Mouse (Mus musculus): Measurements from ENCODE around the gene Edn1. TPM values are rescaled to one million over a fixed set of nuclear protein-coding genes. Genes with fewer than 3 reads are reported as not detected.

Edn1 gene
- polyA plus RNA-seq (2014; fragmentation: Illumina TruSeq; extraction: RNeasy Lipid Tissue Mini Kit (QIAGEN cat#74804)), result 7.0 TPM

DNA sequence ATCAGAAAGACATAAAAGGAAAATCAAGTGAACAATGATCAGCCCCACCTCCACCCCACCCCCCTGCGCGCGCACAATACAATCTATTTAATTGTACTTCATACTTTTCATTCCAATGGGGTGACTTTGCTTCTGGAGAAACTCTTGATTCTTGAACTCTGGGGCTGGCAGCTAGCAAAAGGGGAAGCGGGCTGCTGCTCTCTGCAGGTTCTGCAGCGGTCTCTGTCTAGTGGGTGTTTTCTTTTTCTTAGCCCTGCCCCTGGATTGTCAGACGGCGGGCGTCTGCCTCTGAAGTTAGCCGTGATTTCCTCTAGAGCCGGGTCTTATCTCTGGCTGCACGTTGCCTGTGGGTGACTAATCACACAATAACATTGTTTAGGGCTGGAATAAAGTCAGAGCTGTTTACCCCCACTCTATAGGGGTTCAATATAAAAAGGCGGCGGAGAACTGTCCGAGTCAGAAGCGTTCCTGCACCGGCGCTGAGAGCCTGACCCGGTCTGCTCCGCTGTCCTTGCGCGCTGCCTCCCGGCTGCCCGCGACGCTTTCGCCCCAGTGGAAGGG is at the start of gene Edn1:
TSS of gene Edn1 (plus strand) at position 316 of the 561 bp plus-strand sequence.

Other genes with a start within 250 kb of the Edn1 start
- gene Hivep1, start 249.5 kb upstream of the Edn1 start, polyA plus RNA-seq (2014; fragmentation: Illumina TruSeq; extraction: RNeasy Lipid Tissue Mini Kit (QIAGEN cat#74804)), result 37.8 TPM